Mouse (Mus musculus): ENCODE results near the gene Qpctl. TPM values are rescaled to one million over a fixed set of nuclear protein-coding genes. Genes with fewer than 3 reads are reported as not detected.

The Qpctl gene
- 10 to 100 TPM; 14.8 to 16.3 TPM for total RNA-seq (2021)
- long read RNA-seq, experiment 1, transcript Qpctl-201 (7 exons, 2,710 nt), result major isoform, 21 of 43 reads
- long read RNA-seq, experiment 1, partial matches to known transcripts, result 4 of 43 reads
- long read RNA-seq, experiment 1, other reads (novel, unspliced or antisense), result 18 of 43 reads
- long read RNA-seq, experiment 2, transcript Qpctl-201 (7 exons, 2,710 nt), result major isoform, 16 of 42 reads
- long read RNA-seq, experiment 2, partial matches to known transcripts, result 2 of 42 reads
- long read RNA-seq, experiment 2, other reads (novel, unspliced or antisense), result 24 of 42 reads

DNA sequence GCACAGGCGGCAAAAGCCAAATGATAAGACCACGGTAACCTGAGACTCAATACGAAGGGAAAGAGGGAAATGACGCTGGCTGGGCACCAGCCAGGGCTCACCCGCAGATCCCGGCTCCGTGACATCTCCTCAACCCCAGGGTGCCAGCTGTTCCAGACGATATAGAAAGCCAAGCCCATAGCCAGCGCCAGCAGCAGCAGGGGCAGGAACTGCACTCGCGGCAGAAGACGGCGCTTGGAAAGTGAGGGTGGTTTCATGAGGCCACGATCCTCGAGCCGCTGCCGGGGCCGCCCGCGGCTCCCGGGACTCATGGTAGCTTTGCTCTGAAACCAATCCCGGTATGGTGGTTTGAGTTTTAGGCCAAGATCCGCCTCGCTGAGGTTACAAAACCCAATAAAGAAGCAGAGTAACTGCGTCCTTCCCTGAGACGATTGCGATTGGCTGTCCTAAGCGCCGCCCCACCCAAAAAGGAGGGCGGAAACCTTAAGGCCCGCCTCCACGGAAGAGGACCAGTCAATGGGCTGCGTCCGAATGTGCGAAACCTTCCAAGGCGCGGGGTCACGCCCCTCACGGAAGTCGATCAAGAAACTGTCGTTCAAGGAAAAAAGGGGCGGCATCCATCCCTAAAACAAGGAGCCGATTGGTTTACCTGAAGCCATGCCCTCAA is at the start of gene Qpctl:
TSS of gene Qpctl (minus strand) at position 417 of the 667 bp plus-strand sequence.
- no peak; the same call in 1 of the 2 replicates for TF ChIP-seq CTCF (IDR thresholded peaks at IDR 0.05)
- peak; percentile 95 to 98 for DNase-seq (ENCODE audit: extremely low spot score in 1 of 2, low spot score in 2 of 2)
- intact Hi-C loops (cut with DNase I), result no loop called here

DNA sequence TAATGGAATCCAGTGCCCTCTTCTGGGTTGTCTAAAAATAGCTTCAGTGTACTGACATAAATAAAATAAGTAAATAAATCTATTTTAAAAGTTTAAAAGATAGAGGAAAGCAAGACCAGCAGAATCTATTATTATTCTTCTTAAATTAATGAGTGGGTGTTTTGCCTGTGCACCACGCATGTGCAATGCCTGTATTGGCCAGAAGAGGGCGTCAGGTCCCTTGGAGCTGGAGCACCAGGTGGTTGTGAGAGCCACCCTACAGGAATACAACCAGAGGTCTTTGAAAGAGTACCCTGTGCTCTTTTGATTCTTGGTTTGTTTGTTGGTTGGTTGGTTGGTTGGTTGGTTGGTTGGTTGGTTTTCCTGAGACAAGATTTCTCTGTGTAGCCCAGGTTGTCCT is 48.9 kb upstream of the Qpctl start:
- no peak for DNase-seq (ENCODE audit: extremely low spot score in 1 of 2, low spot score in 2 of 2)
- no peak overlapping the region for H3K27ac ChIP-seq
- no peak overlapping the region for H3K4me3 ChIP-seq
- intact Hi-C loops (cut with DNase I), result loop anchor here (2.0 kb wide), 1 partner anchor 19 kb away; no protein-coding TSS in a partner anchor
- peak; percentile 65 for TF ChIP-seq CTCF (IDR thresholded peaks at IDR 0.05)

More for the DNA sequence above, at the start of gene Qpctl:
- Histone ChIP-seq H3K27ac (peak within 1 kb of the TSS; percentile 88), H3K4me3 (peak within 1 kb of the TSS; percentile 65)

DNA sequence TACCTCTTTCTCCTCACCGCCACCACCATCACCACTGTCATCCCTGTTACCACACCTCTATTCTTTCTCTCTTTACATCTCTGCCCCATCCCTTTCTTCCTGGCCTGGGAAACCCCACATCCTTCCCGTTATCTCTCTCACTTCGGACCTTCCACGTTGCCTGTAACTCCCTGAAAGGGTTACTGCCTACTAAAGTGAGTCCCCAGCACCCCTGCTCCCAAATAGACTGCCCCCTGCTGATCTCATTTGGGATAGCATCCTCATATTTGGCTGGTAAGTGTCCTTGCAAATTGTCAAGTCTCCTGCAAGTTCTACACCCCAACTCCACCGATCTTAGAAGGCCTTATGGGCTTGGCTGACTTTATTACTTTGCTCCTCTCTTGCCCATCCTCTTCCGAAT is 47.6 kb upstream of the Qpctl start:
- no peak overlapping the region for H3K27ac ChIP-seq
- DNase-seq (ENCODE audit: extremely low spot score in 1 of 2, low spot score in 2 of 2), result no peak
- intact Hi-C loops (cut with DNase I), result loop anchor here (2.0 kb wide), 1 partner anchor 18 kb away; no protein-coding TSS in a partner anchor
- TF ChIP-seq CTCF (IDR thresholded peaks at IDR 0.05), result peak; percentile 75
- no peak overlapping the region for H3K4me3 ChIP-seq

DNA sequence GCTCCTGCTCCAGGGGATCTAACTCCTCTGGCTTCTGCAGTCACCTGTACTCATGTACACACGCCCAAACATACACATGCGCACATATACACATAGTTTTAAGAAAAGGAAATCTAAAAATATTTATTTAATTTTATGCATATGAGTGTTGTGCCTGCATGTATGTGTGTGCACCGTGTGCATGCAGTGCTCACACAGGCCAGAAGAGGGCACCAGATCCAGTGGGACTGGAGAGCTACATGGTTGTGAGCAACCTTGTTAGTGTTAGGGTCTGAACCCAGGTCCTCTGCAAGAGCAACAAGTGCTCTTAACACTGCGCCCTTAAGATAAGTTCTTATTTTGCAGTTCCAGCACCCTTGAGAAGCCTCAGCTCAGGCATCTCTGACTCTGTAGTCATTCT is 45.6 kb upstream of the Qpctl start:
- intact Hi-C loops (cut with DNase I), result no loop called here
- H3K4me3 ChIP-seq, result no peak overlapping the region
- TF ChIP-seq CTCF (IDR thresholded peaks at IDR 0.05), result peak; percentile 44

DNA sequence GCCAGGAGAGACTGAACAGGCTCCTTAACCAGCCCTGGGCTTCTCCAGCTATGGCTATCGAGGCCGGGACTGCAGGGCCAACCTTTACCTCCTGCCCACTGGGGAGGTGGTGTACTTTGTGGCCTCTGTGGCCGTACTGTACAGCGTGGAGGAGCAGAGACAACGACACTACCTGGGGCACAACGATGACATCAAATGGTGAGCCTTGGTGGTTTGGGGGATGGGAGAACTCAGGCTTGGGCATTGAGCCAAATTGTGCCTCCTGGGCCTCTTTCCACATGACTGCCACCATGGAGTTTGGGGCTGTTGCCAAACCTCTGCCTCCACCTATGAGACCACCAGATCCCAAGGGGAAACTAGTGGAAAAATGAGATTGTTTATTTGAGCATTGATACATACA is 35.7 kb upstream of the Qpctl start:
- no peak for DNase-seq (ENCODE audit: extremely low spot score in 1 of 2, low spot score in 2 of 2)
- H3K27ac ChIP-seq, result peak overlapping the region; percentile 71
- TF ChIP-seq CTCF (IDR thresholded peaks at IDR 0.05), result no peak
- no peak overlapping the region for H3K4me3 ChIP-seq
- intact Hi-C loops (cut with DNase I), result no loop called here

More for the DNA sequence above, 45.6 kb upstream of the Qpctl start:
- H3K27ac ChIP-seq, result no peak overlapping the region
- DNase-seq (ENCODE audit: extremely low spot score in 1 of 2, low spot score in 2 of 2), result no peak

DNA sequence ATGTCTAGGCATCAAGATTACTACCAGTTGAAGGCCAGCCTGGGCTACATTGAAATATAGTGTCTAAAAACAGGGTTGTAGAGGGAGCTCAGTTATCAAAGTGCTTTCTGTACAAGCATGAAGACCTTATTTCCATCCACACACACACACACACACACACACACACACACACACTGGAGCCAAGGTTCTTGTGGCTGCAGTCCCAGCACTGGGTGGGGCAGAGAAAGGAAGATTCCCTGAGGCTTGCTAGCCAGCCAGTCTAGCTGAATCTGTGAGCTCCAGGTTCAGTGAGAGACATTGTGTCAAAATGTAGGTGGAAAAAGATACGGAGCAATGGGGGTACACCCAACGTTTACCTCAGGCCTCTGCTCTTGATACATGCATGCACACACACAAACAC is 35.2 kb upstream of the Qpctl start:
- Histone ChIP-seq H3K4me3 (no peak overlapping the region), H3K27ac (peak overlapping the region; percentile 71; the same call in 1 of the 2 replicates)
- intact Hi-C loops (cut with DNase I), result no loop called here
- DNase-seq (ENCODE audit: extremely low spot score in 1 of 2, low spot score in 2 of 2), result no peak
- TF ChIP-seq CTCF (IDR thresholded peaks at IDR 0.05), result no peak

DNA sequence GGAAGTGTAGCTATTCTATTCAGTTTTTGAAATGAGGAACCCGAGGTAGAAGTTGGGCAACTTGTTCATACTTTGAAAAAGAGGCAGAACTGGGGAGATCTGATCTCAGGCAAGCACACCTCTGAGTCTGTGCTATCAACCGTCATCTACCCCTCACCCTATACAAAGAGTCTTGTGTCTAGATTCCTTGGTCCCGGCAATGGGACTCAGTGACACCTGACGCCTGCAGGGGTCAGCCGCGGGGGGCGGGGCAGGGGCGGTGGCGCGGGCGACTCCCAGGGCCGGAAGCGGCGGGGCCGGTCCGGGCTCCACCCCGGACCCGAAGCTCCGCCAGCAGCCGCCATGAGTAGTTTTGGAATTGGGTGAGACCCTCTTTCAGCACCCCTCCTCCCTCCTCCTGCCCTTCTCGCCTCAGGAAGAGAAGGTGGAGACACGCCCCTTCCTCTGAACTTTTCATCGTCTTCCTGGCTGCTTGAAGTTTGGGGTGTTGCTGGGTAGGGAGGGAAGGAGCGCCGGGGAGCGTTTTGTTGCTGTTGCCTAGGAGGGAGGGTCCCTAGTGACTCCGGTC is 31.9 kb upstream of the Qpctl start:
- no peak for DNase-seq (ENCODE audit: extremely low spot score in 1 of 2, low spot score in 2 of 2)
- TF ChIP-seq CTCF (IDR thresholded peaks at IDR 0.05), result no peak; the same call in 1 of the 2 replicates
- H3K27ac ChIP-seq, result no peak overlapping the region; the same call in 1 of the 2 replicates
- peak overlapping the region; percentile 27 for H3K4me3 ChIP-seq
- intact Hi-C loops (cut with DNase I), result no loop called here

DNA sequence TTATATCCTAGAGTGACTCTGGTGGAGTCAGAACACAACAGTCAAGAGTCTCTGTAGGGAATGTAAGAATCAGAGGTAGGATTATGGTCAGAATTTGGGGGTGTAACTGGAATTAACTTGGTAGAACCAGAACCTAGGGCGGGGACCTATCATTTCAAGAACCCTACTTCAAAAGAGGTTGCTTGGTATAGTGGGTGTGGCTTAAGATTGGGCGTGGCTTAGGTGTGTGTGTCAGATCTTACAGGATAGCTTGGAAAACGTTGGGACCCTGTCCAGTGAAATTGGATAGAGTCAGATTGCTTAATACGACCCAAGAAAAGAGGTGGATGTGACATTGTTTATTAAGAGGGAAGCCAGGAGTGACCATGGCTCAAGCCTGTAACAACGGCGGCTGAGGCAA is 30.8 kb upstream of the Qpctl start:
- intact Hi-C loops (cut with DNase I), result loop anchor here (2.0 to 5.0 kb wide), 4 partner anchors 17 to 163 kb away; no protein-coding TSS in a partner anchor
- no peak for TF ChIP-seq CTCF (IDR thresholded peaks at IDR 0.05)
- no peak overlapping the region for H3K27ac ChIP-seq
- H3K4me3 ChIP-seq, result peak overlapping the region; percentile 70; the same call in 1 of the 2 replicates
- no peak for DNase-seq (ENCODE audit: extremely low spot score in 1 of 2, low spot score in 2 of 2)

DNA sequence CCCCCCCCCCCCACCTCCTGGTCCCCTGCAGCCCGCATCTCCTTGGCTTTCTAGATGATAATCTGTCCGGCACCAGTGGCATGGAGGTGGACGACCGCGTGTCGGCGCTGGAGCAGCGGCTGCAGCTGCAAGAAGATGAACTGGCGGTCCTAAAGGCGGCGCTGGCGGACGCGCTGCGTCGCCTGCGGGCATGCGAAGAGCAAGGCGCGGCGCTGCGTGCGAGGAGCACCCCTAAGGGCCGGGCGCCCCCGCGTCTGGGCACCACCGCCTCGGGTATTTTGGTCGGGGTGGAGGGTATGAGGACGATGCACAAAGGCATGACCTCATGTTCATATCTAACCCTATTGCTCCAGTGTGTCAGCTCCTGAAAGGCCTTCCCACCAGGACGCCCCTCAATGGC is 30.1 kb upstream of the Qpctl start:
- peak; percentile 67 to 76 for DNase-seq (ENCODE audit: extremely low spot score in 1 of 2, low spot score in 2 of 2)
- intact Hi-C loops (cut with DNase I), result loop anchor here (2.0 to 5.0 kb wide), 4 partner anchors 18 to 164 kb away; no protein-coding TSS in a partner anchor
- Histone ChIP-seq H3K27ac (peak overlapping the region; percentile 0; the same call in 1 of the 2 replicates), H3K4me3 (peak overlapping the region; percentile 70)
- peak; percentile 62 for TF ChIP-seq CTCF (IDR thresholded peaks at IDR 0.05)

DNA sequence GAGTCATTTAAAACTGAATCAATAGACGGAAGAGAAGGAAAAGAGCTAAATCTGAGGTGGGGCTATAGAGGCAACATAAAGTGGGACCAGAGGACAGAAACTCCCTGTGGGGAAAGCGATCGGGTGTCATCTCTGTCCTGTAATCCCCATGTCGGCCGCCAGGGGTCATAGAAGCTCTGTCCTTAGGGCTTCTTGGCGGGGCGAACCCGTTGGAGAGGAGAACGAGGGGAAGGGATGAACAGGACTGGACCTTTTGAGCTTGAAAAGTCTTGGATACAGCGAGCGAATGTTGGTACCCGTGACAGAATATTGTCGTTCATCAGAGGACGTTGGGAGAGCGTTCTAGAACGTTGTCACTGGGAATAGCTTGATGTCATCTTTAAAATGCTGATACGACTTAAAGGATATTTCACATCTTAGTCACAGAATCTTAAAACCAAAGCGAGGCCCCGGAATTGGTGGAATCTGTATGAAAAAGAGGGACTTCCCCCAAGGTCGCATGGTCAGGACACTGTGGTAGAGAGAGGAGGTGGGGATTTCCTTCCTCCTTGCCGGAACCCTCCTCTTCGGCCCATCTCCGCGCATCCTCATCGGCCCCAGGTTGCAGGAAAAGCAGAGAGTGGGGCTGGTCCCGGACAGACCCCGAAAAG is 29.5 kb upstream of the Qpctl start:
- DNase-seq (ENCODE audit: extremely low spot score in 1 of 2, low spot score in 2 of 2), result peak; percentile 80 to 88
- Histone ChIP-seq H3K27ac (peak overlapping the region; percentile 98), H3K4me3 (peak overlapping the region; percentile 70)
- TF ChIP-seq CTCF (IDR thresholded peaks at IDR 0.05), result peak; percentile 87
- intact Hi-C loops (cut with DNase I), result loop anchor here (2.0 to 5.0 kb wide), 4 partner anchors 18 to 164 kb away; no protein-coding TSS in a partner anchor

DNA sequence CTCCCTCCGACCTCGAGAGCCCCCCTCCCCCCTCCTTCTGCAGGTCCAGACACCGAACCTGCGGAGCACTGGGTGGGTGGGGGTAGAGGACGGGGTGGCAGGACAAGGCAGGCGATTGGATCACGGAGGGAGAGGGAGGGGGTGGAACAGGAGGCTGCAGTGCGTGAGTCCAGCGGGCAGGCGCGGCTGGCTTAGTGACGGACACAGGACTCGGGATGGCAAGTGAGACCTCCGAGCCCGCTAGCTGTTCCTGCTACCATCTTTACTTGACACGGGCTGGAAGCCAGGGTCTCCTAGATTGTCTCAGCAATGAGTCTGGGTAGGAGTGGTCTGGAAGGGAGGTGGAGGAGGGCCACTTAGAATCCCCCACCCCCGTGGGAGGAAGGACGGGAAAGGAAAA is 28.9 kb upstream of the Qpctl start:
- H3K4me3 ChIP-seq, result peak overlapping the region; percentile 70
- no peak for TF ChIP-seq CTCF (IDR thresholded peaks at IDR 0.05)
- peak overlapping the region; percentile 98 for H3K27ac ChIP-seq
- DNase-seq (ENCODE audit: extremely low spot score in 1 of 2, low spot score in 2 of 2), result no peak
- intact Hi-C loops (cut with DNase I), result loop anchor here (2.0 to 5.0 kb wide), 4 partner anchors 19 to 165 kb away; no protein-coding TSS in a partner anchor

Measured in left cerebral cortex, adult 2 months (tissue).